ENCODE assay signal across 1 mouse cellular context in the genomic region with DNA sequence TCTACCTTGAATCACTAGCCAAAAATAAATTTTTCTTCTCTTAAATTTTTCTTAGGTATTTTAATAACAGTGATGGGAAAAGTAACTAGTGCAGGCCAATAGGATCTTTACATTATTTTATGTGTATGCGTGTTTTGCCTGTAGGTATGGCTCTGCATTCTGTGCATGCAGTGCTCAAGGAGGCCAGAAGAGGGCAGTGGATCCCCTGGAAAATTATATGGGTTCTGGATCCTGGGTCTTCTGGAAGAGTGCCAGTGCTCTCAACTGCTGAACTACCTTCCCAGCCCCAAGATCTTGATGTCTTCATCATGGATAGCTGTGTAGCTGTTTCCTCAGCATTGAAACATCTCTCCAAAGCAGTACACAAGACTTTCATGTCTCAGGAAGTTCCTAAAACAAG.
TF ChIP-seq lines count a peak whose summit lies in the region.

No protein-coding gene starts in this region.

TF ChIP-seq in MEL, 35 proteins besides CTCF, POLR2A, EP300 and RAD21:
- TF ChIP-seq SMC3 (IDR thresholded peaks at IDR 0.05; ENCODE audit: low read depth, low read length) (peak; percentile 61), E2F4 (IDR thresholded peaks at IDR 0.05; ENCODE audit: borderline replicate concordance, low read depth, low read length) (no peak), JUND (IDR thresholded peaks at IDR 0.05; ENCODE audit: low read depth, low read length) (no peak), GATA1 (IDR thresholded peaks at IDR 0.05; ENCODE audit: low read depth, low read length) (no peak), NRF1 (IDR thresholded peaks at IDR 0.05; ENCODE audit: insufficient read depth, low read depth, low read length, poor library complexity, severe bottlenecking) (no peak), MEF2A (IDR thresholded peaks at IDR 0.05; ENCODE audit: extremely low read depth, insufficient replicate concordance, low read depth, low read length, poor library complexity, severe bottlenecking) (no peak), ZC3H11A (IDR thresholded peaks at IDR 0.05; ENCODE audit: low read depth, low read length) (peak; percentile 35; the same call in 1 of the 2 replicates)
TF ChIP-seq in MEL: peak in this region for 2.
